Mouse (Mus musculus): ENCODE data around the gene Foxk1. TPM values are rescaled to one million over a fixed set of nuclear protein-coding genes. Genes with fewer than 3 reads are reported as not detected.

The Foxk1 gene
- total and polyA plus RNA-seq, 2 experiments from 2014 or later: 7.1 to 30.0 TPM

DNA sequence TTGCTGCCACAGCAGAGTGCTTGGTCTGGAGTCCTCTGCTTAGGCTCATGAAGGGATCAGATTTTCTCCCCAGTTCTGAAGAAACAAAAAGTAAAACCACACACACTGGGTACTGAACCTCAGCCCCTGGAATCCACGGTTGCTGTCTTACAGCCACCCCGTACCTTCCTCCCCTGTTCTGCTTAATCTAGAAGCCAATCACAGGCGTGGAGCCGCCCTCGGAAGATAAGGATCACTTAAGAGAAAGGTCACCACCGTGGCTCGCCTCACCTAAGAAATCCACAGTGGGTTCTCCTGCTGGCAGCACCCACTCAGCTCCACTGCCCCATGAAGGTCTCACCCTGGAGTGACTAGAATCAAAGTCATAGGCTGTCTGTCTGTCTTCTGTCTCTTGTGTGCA lies 5.1 kb downstream of the Foxk1 start:
- TF ChIP-seq CTCF (IDR thresholded peaks at IDR 0.05): no peak
- no peak overlapping the region for H3K4me3 ChIP-seq (ENCODE audit: low read depth, low read length)
- no peak overlapping the region for H3K9ac ChIP-seq (replicated peaks; ENCODE audit: low read length, poor library complexity, severe bottlenecking)
- WGBS: 90% methylated on average over 7 of the region's 7 CpGs
- no peaks in the 10 kb centered on the region for H3K27me3 ChIP-seq (ENCODE audit: insufficient read depth, low read length)
- H3K9me3 ChIP-seq (ENCODE audit: low read length): no peaks in the 10 kb centered on the region
- peaks cover 5% of the 10 kb centered on the region for H3K36me3 ChIP-seq (ENCODE audit: insufficient read depth, low read length)
- ATAC-seq (ENCODE audit: low FRiP score): no peak
- DNase-seq (ENCODE audit: low spot score): no peak
- H3K4me2 ChIP-seq (ENCODE audit: low read depth, low read length, poor library complexity, severe bottlenecking): no peak overlapping the region
- peaks cover 33% of the 10 kb centered on the region for H3K4me1 ChIP-seq (ENCODE audit: insufficient read depth, low read length)
- H3K27ac ChIP-seq (ENCODE audit: low read depth, low read length): no peak overlapping the region

DNA sequence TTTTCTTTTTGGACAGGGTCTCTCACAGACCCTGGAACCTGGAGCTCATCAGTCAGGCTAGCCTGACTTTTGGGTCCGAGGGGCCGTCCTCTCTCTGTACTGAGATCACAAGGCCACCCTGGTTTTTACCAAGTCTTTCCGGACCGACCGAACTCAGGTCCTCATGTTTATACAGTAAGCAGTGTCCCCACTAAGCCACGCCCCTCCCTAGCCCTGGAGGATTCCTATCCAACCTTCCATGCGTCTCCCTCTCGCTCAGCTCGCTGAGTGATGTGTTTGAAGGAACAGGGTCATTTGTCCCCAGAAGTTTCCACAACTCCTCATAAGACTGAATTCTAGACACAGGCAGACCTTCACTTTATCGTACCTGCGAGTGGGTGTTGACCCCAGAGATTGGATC lies 5.6 kb downstream of the Foxk1 start:
- H3K9me3 ChIP-seq (ENCODE audit: low read length): no peaks in the 10 kb centered on the region
- DNase-seq (ENCODE audit: low spot score): no peak
- peaks cover 33% of the 10 kb centered on the region for H3K4me1 ChIP-seq (ENCODE audit: insufficient read depth, low read length)
- no peak overlapping the region for H3K4me3 ChIP-seq (ENCODE audit: low read depth, low read length)
- H3K27ac ChIP-seq (ENCODE audit: low read depth, low read length): no peak overlapping the region
- H3K4me2 ChIP-seq (ENCODE audit: low read depth, low read length, poor library complexity, severe bottlenecking): no peak overlapping the region
- no peak for ATAC-seq (ENCODE audit: low FRiP score)
- no peak overlapping the region for H3K9ac ChIP-seq (replicated peaks; ENCODE audit: low read length, poor library complexity, severe bottlenecking)
- TF ChIP-seq CTCF (IDR thresholded peaks at IDR 0.05): no peak
- no peaks in the 10 kb centered on the region for H3K27me3 ChIP-seq (ENCODE audit: insufficient read depth, low read length)
- 86% methylated on average over 11 of the region's 11 CpGs for WGBS
- H3K36me3 ChIP-seq (ENCODE audit: insufficient read depth, low read length): peaks cover 5% of the 10 kb centered on the region

- no peak overlapping the region for H3K4me2 ChIP-seq (ENCODE audit: low read depth, low read length, poor library complexity, severe bottlenecking)
- H3K27ac ChIP-seq (ENCODE audit: low read depth, low read length): no peak overlapping the region
- no peak for DNase-seq (ENCODE audit: low spot score)
- H3K9me3 ChIP-seq (ENCODE audit: low read length): no peaks in the 10 kb centered on the region
- TF ChIP-seq CTCF (IDR thresholded peaks at IDR 0.05): no peak
- H3K4me3 ChIP-seq (ENCODE audit: low read depth, low read length): no peak overlapping the region
- 65% methylated on average over 7 of the region's 7 CpGs for WGBS
- H3K36me3 ChIP-seq (ENCODE audit: insufficient read depth, low read length): peaks cover 5% of the 10 kb centered on the region
- H3K4me1 ChIP-seq (ENCODE audit: insufficient read depth, low read length): peaks cover 33% of the 10 kb centered on the region
- no peak for ATAC-seq (ENCODE audit: low FRiP score)
- H3K27me3 ChIP-seq (ENCODE audit: insufficient read depth, low read length): no peaks in the 10 kb centered on the region
- no peak overlapping the region for H3K9ac ChIP-seq (replicated peaks; ENCODE audit: low read length, poor library complexity, severe bottlenecking)
Measured at GRCm38 (mm10) chr5:142407381-142407780, 6.1 kb downstream of the Foxk1 start.

DNA sequence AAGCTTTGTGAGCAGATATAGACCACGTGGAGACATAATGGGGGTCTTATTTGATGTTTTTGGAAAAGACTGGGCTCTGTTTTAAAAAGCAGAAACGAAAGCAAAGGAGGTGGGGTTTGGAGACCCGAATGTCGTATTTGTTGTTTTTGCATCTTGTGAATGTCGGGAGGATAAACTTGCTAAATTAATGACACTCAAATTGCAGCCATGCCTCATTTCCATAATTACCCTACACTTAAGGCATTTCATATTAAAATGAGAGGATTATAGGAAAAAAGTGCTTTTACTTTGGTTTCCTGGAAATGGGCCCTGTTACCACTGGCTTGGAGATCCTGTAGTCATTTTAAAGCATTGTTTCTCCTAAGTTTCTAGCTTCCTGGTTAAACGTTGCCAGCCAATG lies 7.9 kb downstream of the Foxk1 start:
- no peak for TF ChIP-seq CTCF (IDR thresholded peaks at IDR 0.05)
- H3K4me1 ChIP-seq (ENCODE audit: insufficient read depth, low read length): peaks cover 19% of the 10 kb centered on the region; the same call in 1 of the 2 replicates

DNA sequence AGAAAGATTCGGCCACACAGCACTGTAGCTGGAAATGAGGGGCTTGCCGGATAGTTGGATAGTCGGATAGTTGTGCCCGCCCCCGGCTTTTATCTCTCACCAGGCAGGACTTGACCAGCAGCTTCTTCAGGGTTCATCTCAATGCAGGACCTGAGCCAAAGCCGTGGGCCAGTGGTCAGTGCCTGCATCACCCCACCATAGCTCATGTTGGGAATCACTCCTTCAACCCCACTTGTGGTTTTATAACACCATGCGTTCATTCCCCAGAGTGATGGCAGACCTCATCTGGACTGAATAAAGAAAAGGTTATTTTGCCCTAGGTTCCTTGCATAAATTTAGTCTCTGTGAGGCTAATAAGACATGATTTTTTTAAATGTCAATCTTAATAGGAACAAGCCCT lies 9.1 kb downstream of the Foxk1 start:
- no peak for TF ChIP-seq CTCF (IDR thresholded peaks at IDR 0.05)
- no peaks in the 10 kb centered on the region for H3K27me3 ChIP-seq (ENCODE audit: insufficient read depth, low read length)
- no peak for ATAC-seq (ENCODE audit: low FRiP score)
- peaks cover 7% of the 10 kb centered on the region for H3K36me3 ChIP-seq (ENCODE audit: insufficient read depth, low read length)
- H3K9ac ChIP-seq (replicated peaks; ENCODE audit: low read length, poor library complexity, severe bottlenecking): 0 out of 2 replicates have a peak overlapping the region, but pooled peaks have one; percentile 29
- no peak for DNase-seq (ENCODE audit: low spot score)
- H3K4me1 ChIP-seq (ENCODE audit: insufficient read depth, low read length): peaks cover 14% of the 10 kb centered on the region; the same call in 1 of the 2 replicates
- no peak overlapping the region for H3K4me3 ChIP-seq (ENCODE audit: low read depth, low read length)
- H3K9me3 ChIP-seq (ENCODE audit: low read length): no peaks in the 10 kb centered on the region
- H3K4me2 ChIP-seq (ENCODE audit: low read depth, low read length, poor library complexity, severe bottlenecking): no peak overlapping the region
- 40% methylated on average over 7 of the region's 7 CpGs for WGBS
- H3K27ac ChIP-seq (ENCODE audit: low read depth, low read length): no peak overlapping the region

More for the DNA sequence above, 7.9 kb downstream of the Foxk1 start:
- Histone ChIP-seq H3K9me3 (ENCODE audit: low read length) (no peaks in the 10 kb centered on the region), H3K27me3 (ENCODE audit: insufficient read depth, low read length) (no peaks in the 10 kb centered on the region), H3K36me3 (ENCODE audit: insufficient read depth, low read length) (peaks cover 5% of the 10 kb centered on the region), H3K9ac (replicated peaks; ENCODE audit: low read length, poor library complexity, severe bottlenecking) (no peak overlapping the region), H3K27ac (ENCODE audit: low read depth, low read length) (no peak overlapping the region), H3K4me2 (ENCODE audit: low read depth, low read length, poor library complexity, severe bottlenecking) (no peak overlapping the region), H3K4me3 (ENCODE audit: low read depth, low read length) (no peak overlapping the region)
- no peak for ATAC-seq (ENCODE audit: low FRiP score)
- no peak for DNase-seq (ENCODE audit: low spot score)
- 68% methylated on average over 6 of the region's 6 CpGs for WGBS

GRCm38 (mm10) chr5:142412678-142413385 lies 11.5 kb downstream of the Foxk1 start:
- Histone ChIP-seq H3K36me3 (ENCODE audit: insufficient read depth, low read length) (0 out of 2 replicates have a peak, but pooled peaks cover 2% of the 10 kb centered on the region), H3K4me2 (ENCODE audit: low read depth, low read length, poor library complexity, severe bottlenecking) (no peak overlapping the region), H3K4me1 (ENCODE audit: insufficient read depth, low read length) (peaks cover 20% of the 10 kb centered on the region), H3K27me3 (ENCODE audit: insufficient read depth, low read length) (no peaks in the 10 kb centered on the region), H3K9me3 (ENCODE audit: low read length) (no peaks in the 10 kb centered on the region), H3K27ac (ENCODE audit: low read depth, low read length) (no peak overlapping the region), H3K4me3 (ENCODE audit: low read depth, low read length) (no peak overlapping the region), H3K9ac (replicated peaks; ENCODE audit: low read length, poor library complexity, severe bottlenecking) (no peak overlapping the region)
- peak; percentile 39 for DNase-seq (ENCODE audit: low spot score)
- WGBS: 52% methylated on average over 6 of the region's 6 CpGs
- no peak for ATAC-seq (ENCODE audit: low FRiP score)
- no peak for TF ChIP-seq CTCF (IDR thresholded peaks at IDR 0.05)

All from midbrain, postnatal 0 days (tissue).